ENCODE assay signal across 18 mouse cellular contexts in genomic region chr14:48655792-48656550, GRCm38 (mm10). TPM values are rescaled to one million over a fixed set of nuclear protein-coding genes. Genes with fewer than 3 reads are reported as not detected.
DNase-seq lines count a peak whose midpoint lies in the region; ATAC-seq and TF ChIP-seq lines count a peak whose summit lies in the region.
"Had no signal": no experiment of that assay in that cellular context is flagged by ENCODE, and none has a peak within 500 bp of the region (broad histone marks: within the 10 kb centered on the region; RNA-seq: fewer than 3 reads in every experiment).

No protein-coding gene starts in this region.

- H3K4me3 ChIP-seq in heart, embryonic 11.5 days (ENCODE audit: low read depth, low read length), result no peak overlapping the region; the same call in 1 of the 2 replicates
- no peak overlapping the region for H3K4me3 ChIP-seq in heart, adult 2 months
- H3K4me3 ChIP-seq in E14TG2a.4 (replicated peaks; ENCODE audit: low read length), result peak overlapping the region; percentile 77
- peak overlapping the region; percentile 97 for H3K4me3 ChIP-seq in midbrain, embryonic 10.5 days
- H3K4me3 ChIP-seq: gastrocnemius, adult 2 months; intestine, embryonic 15.5 days; limb, embryonic 15.5 days; stomach, embryonic 15.5 days had no signal

- no peaks in the 10 kb centered on the region for H3K9me3 ChIP-seq in heart, embryonic 11.5 days (replicated peaks; ENCODE audit: control insufficient read depth, low read length)
- H3K9me3 ChIP-seq in E14TG2a.4 (ENCODE audit: low read length), result no peaks in the 10 kb centered on the region
- no peaks in the 10 kb centered on the region for H3K9me3 ChIP-seq in midbrain, embryonic 10.5 days (replicated peaks)
- H3K9me3 ChIP-seq: heart, embryonic 15.5 days; intestine, embryonic 15.5 days; limb, embryonic 15.5 days; stomach, embryonic 15.5 days had no signal

- H3K27ac ChIP-seq in heart, embryonic 11.5 days (ENCODE audit: low read depth, low read length), result no peak overlapping the region
- H3K27ac ChIP-seq in heart, adult 2 months, result no peak overlapping the region
- H3K27ac ChIP-seq in midbrain, embryonic 10.5 days (replicated peaks), result peak overlapping the region; percentile 84
- H3K27ac ChIP-seq: gastrocnemius, adult 2 months; heart, embryonic 15.5 days; intestine, embryonic 15.5 days; limb, embryonic 15.5 days; stomach, embryonic 15.5 days had no signal

- H3K27me3 ChIP-seq in heart, embryonic 11.5 days (ENCODE audit: control insufficient read depth, insufficient read depth, low read length), result peaks cover 92% of the 10 kb centered on the region
- H3K27me3 ChIP-seq in heart, adult 2 months (ENCODE audit: control insufficient read depth, insufficient read depth, low read length), result peaks cover 28% of the 10 kb centered on the region
- H3K27me3 ChIP-seq in E14TG2a.4 (ENCODE audit: insufficient read depth, low read length), result peaks cover 13% of the 10 kb centered on the region
- peaks cover 100% of the 10 kb centered on the region for H3K27me3 ChIP-seq in midbrain, embryonic 10.5 days (ENCODE audit: low read depth, poor library complexity, severe bottlenecking)

- TF ChIP-seq EP300 in heart, adult 2 months (IDR thresholded peaks at IDR 0.05; ENCODE audit: insufficient read depth, low read depth, low read length), result no peak

- TF ChIP-seq POLR2A in heart, adult 2 months (IDR thresholded peaks at IDR 0.05; ENCODE audit: insufficient read depth, low read depth, low read length), result no peak

- ATAC-seq in heart, embryonic 11.5 days (replicated peaks; ENCODE audit: insufficient number of reproducible peaks, low FRiP score, low TSS enrichment), result no peak
- no peak for ATAC-seq in erythroid progenitor cell, adult 5-6 weeks (replicated peaks; ENCODE audit: low FRiP score, poor library complexity, severe bottlenecking)
- ATAC-seq: intestine, embryonic 15.5 days had no signal

- 9% methylated on average over 21 of the region's 21 CpGs for WGBS in heart, embryonic 11.5 days (ENCODE audit: insufficient replicate concordance)
- 15% methylated on average over 21 of the region's 21 CpGs for WGBS in heart, adult 2 months
- 6% methylated on average over 21 of the region's 21 CpGs for WGBS in midbrain, embryonic 10.5 days

- DNase-seq in heart, adult 2 months, result no peak
- peak; percentile 43 for DNase-seq in embryo, embryonic 9.5 days (ENCODE audit: extremely low spot score)
- no peak for DNase-seq in midbrain, embryonic 10.5 days (ENCODE audit: low spot score)
- no peak for DNase-seq in cerebellum, adult 8-10 months
- no peak for DNase-seq in thymus, adult 18-20 months
- DNase-seq: B cell, adult 2 months; gastrocnemius, adult 2 months; kidney, postnatal 14 days; lung, postnatal 14 days; thymus, postnatal 4 days had no signal

- H3K36me3 ChIP-seq in heart, embryonic 11.5 days (ENCODE audit: control insufficient read depth, insufficient read depth, low read length), result no peaks in the 10 kb centered on the region
- H3K36me3 ChIP-seq in heart, adult 2 months (ENCODE audit: control insufficient read depth, insufficient read depth, low read length), result no peaks in the 10 kb centered on the region
- peaks cover 34% of the 10 kb centered on the region for H3K36me3 ChIP-seq in E14TG2a.4 (ENCODE audit: insufficient read depth, low read length)
- peaks cover 56% of the 10 kb centered on the region for H3K36me3 ChIP-seq in midbrain, embryonic 10.5 days
- H3K36me3 ChIP-seq: heart, embryonic 15.5 days; intestine, embryonic 15.5 days; limb, embryonic 15.5 days; stomach, embryonic 15.5 days had no signal

- intact Hi-C loops in heart, adult 2 months (cut with DNase I), result no loop called here

- TF ChIP-seq CTCF in heart, adult 2 months (IDR thresholded peaks at IDR 0.05), result no peak
- no peak for TF ChIP-seq CTCF in E14TG2a.4 (conservative IDR thresholded peaks at IDR 0.05; ENCODE audit: low read length)

- H3K4me1 ChIP-seq in heart, embryonic 11.5 days (ENCODE audit: control insufficient read depth, insufficient read depth, low read length), result peaks cover 8% of the 10 kb centered on the region; the same call in 1 of the 2 replicates
- no peaks in the 10 kb centered on the region for H3K4me1 ChIP-seq in heart, adult 2 months (ENCODE audit: control insufficient read depth, insufficient read depth, low read length)
- peaks cover 81% of the 10 kb centered on the region for H3K4me1 ChIP-seq in E14TG2a.4 (replicated peaks; ENCODE audit: low read depth, low read length)
- H3K4me1 ChIP-seq in midbrain, embryonic 10.5 days, result peaks cover 99% of the 10 kb centered on the region
- H3K4me1 ChIP-seq: intestine, embryonic 15.5 days had no signal

- no peak overlapping the region for H3K9ac ChIP-seq in heart, embryonic 11.5 days (ENCODE audit: low read depth, low read length)
- H3K9ac ChIP-seq in heart, adult 2 months (ENCODE audit: low read depth, low read length), result no peak overlapping the region
- H3K9ac ChIP-seq: heart, embryonic 15.5 days; intestine, embryonic 15.5 days; limb, embryonic 15.5 days; stomach, embryonic 15.5 days had no signal

- H3K79me2 ChIP-seq in heart, adult 2 months (replicated peaks; ENCODE audit: control insufficient read depth, insufficient read depth, low read length), result no peaks in the 10 kb centered on the region

- H3K4me2 ChIP-seq in heart, embryonic 11.5 days, result peak overlapping the region; percentile 50
- H3K4me2 ChIP-seq: limb, embryonic 15.5 days had no signal

RNA-seq across cellular contexts. Expression of gene Otx2, which starts 17.6 kb away (rescaled TPM):
- polyA plus RNA-seq in heart, embryonic 11.5 days (2014; fragmentation: Nextera tagmentation; extraction: Ambion mirVana), result 0.52 TPM in 1 of 2 replicates, not detected in the other
- total RNA-seq in heart, adult 2 months (2021), result not detected
- not detected in 2 replicates for polyA plus RNA-seq in heart, adult 2 months (2012; rRNA removed)
- polyA plus RNA-seq in midbrain, embryonic 10.5 days (2016; fragmentation: Nextera tagmentation; extraction: Ambion mirVana), result 149 and 169 TPM in 2 replicates
- total RNA-seq in erythroid progenitor cell, adult 5-6 weeks (2015; ENCODE audit: low replicate concordance), result not detected in 2 replicates
- total RNA-seq in erythroid progenitor cell, adult 5-6 weeks (2017; ENCODE audit: low replicate concordance), result not detected in 2 replicates
- total RNA-seq: gastrocnemius, adult 2 months; monocyte, adult 5-6 weeks had no signal
- polyA plus RNA-seq: heart, embryonic 15.5 days; limb, embryonic 15.5 days had no signal

Comparison
In these comparisons a context has a peak if more than half of its experiments do, and no peak if none do; other contexts are left out.
1. H3K4me3 ChIP-seq: peak in E14TG2a.4 (single experiment) and midbrain, embryonic 10.5 days (single experiment); none in heart, embryonic 11.5 days (single experiment) and heart, adult 2 months (single experiment).
2. RNA of gene Otx2, which starts 17.6 kb away (polyA plus RNA-seq): 149 to 169 TPM in midbrain, embryonic 10.5 days; 0.52 TPM in heart, embryonic 11.5 days and not detected in heart, adult 2 months; every median in the first group is over 10 times any median in the second.